Mouse (Mus musculus): ENCODE data around the gene Ost4.

GRCm38 (mm10) chr5:30867712-30868111 lies 39.9 kb downstream of the Ost4 start, which contains the start of gene Tmem214:
- TF ChIP-seq POLR2A (IDR thresholded peaks at IDR 0.05; ENCODE audit: low read depth, low read length) (no peak), CTCF (conservative IDR thresholded peaks at IDR 0.05; ENCODE audit: insufficient read depth, insufficient read length, low read depth, low read length) (no peak)
